Mouse (Mus musculus) limb, embryonic 11.5 days (tissue): Measurements from ENCODE around the gene P2ry13. TPM values are rescaled to one million over a fixed set of nuclear protein-coding genes. Genes with fewer than 3 reads are reported as not detected.

Source experiments
- ATAC-seq: fragments of 200-750 bp; cut with Nextera tagmentation; 2 replicates; pipeline ENCODE4 v1.8.0; 2017; ENCODE audit warnings: low read depth; ENCODE audit not compliant: insufficient number of reproducible peaks, low FRiP score, low TSS enrichment
- DNase-seq: peaks from one replicate; pipeline ENCODE4 v3.0.0-alpha.2; 2015; ENCODE audit warnings: low spot score
- H3K27ac ChIP-seq: fragments of 300-500 bp; sonication (generic); replicated peaks from 2 replicates; pipeline ENCODE4 v1.5.1; 2014; ENCODE audit warnings: low read depth, mild to moderate bottlenecking, low read length
- H3K27me3 ChIP-seq: fragments of 300-500 bp; sonication (generic); 2 replicates; pipeline ENCODE4 v1.6.1; 2014; ENCODE audit warnings: mild to moderate bottlenecking, low read length, mixed read lengths; ENCODE audit not compliant: control insufficient read depth, insufficient read depth
- H3K36me3 ChIP-seq: fragments of 300-500 bp; sonication (generic); 2 replicates; pipeline ENCODE4 v1.6.1; 2014; ENCODE audit warnings: mild to moderate bottlenecking, low read length, moderate library complexity, mixed read lengths; ENCODE audit not compliant: control insufficient read depth, insufficient read depth
- H3K4me1 ChIP-seq: fragments of 300-500 bp; sonication (generic); 2 replicates; pipeline ENCODE4 v1.6.1; 2014; ENCODE audit warnings: low read length, mixed read lengths; ENCODE audit not compliant: control insufficient read depth, insufficient read depth
- H3K4me2 ChIP-seq: fragments of 300-500 bp; sonication (generic); 2 replicates; pipeline ENCODE4 v1.6.1; 2014; ENCODE audit warnings: low read depth, mild to moderate bottlenecking, moderate library complexity; ENCODE audit not compliant: severe bottlenecking
- H3K4me3 ChIP-seq: fragments of 300-500 bp; sonication (generic); 2 replicates; pipeline ENCODE4 v1.5.1; 2014; ENCODE audit warnings: low read depth, low read length
- H3K9ac ChIP-seq: fragments of 300-500 bp; sonication (generic); 2 replicates; pipeline ENCODE4 v1.6.1; 2014; ENCODE audit warnings: mild to moderate bottlenecking, low read length
- H3K9me3 ChIP-seq: fragments of 300-500 bp; sonication (generic); 2 replicates; pipeline ENCODE4 v1.6.1; 2016; ENCODE audit warnings: low read length; ENCODE audit not compliant: control insufficient read depth
- WGBS: fragments of 180-500 bp; shearing (Covaris S2); extraction: QIAGEN DNeasy Blood & Tissue Kit; methylation state at CpG from one replicate; pipeline ENCODE4 v1.1.7; 2014; 5-methylcytosine and 5-hydroxymethylcytosine counted together
- polyA plus RNA-seq: library from polyadenylated mRNA; unstranded; fragments of >200 nt; fragmentation: Nextera tagmentation; extraction: Ambion mirVana; gene quantifications from 2 replicates; pipeline ENCODE4 v1.2.1, GENCODE M21; 2014

The P2ry13 gene
- polyA plus RNA-seq, 1 experiment from 2014 or later: 0.20 TPM

DNA sequence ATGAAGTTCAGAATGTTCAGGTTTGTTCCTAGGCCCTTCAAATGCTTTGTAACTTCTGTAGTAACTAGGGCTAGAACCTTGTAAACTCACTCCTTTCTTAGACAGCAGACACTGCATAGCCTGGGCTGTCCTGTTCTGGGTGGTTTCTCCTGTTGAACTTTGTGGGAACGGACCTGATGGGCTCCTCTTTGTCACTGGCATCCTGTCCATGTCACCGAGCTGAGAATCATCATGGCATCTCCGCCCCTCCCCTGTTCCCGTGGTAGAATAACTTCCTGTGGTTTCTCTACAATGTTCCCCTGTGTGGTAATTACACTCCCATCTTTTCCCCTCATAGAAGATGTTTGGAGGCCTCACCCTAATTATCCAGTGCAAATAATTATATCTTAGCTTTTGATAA lies 4.7 kb downstream of the P2ry13 start:
- no peak overlapping the region for H3K9ac ChIP-seq
- DNase-seq (no peak), ATAC-seq (no peak)
- 77% methylated on average over 4 of the region's 4 CpGs for WGBS
- H3K27ac ChIP-seq: no peak overlapping the region
- H3K4me1 ChIP-seq: no peaks in the 10 kb centered on the region
- H3K4me2 ChIP-seq: no peak overlapping the region
- no peak overlapping the region for H3K4me3 ChIP-seq
- no peaks in the 10 kb centered on the region for H3K27me3 ChIP-seq
- no peaks in the 10 kb centered on the region for H3K36me3 ChIP-seq
- H3K9me3 ChIP-seq: no peaks in the 10 kb centered on the region

DNA sequence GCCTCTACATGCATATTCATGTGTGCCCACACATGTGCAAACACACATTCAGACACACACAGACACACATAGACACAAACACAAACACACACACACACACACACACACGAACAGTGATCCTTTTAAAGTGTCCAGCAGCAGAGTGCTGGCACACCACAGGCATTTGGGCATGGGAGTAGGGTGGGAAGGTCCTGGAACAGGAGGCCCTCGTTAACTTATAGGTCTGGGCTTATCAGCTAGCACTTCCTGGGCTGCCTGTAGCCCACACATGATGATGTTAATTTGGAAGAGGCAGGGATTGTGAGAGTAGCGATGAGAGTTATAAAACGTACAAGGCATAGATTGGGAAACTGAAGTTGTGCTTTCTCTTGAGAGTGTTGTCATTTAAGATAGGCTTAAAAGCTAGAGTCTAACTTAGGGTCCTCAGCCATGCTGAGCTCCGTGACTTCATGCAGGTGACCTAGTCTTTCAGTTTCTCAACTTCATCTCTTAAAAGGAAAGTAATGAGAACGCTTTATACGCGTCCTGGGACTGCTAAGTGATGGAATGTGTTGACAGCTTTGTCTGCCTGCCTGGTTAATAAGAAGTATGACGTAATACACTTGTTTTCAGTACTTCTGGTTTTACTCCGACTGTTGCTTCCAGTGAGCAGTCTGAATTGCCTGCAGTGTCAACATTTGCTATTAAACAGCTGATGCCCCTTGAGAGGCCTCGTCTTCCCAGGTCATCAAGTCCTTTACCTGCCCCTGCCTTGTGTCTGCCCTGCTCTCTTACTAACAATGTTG lies 5.8 kb downstream of the P2ry13 start:
- DNase-seq: no peak
- ATAC-seq: no peak

GRCm38 (mm10) chr3:59203802-59204520 lies 6.7 kb downstream of the P2ry13 start:
- WGBS: 76% methylated on average over 8 of the region's 8 CpGs
- no peak overlapping the region for H3K27ac ChIP-seq

More for the DNA sequence above, 5.8 kb downstream of the P2ry13 start:
- Histone ChIP-seq H3K4me1 (no peaks in the 10 kb centered on the region), H3K9ac (no peak overlapping the region), H3K36me3 (no peaks in the 10 kb centered on the region), H3K27me3 (no peaks in the 10 kb centered on the region), H3K27ac (no peak overlapping the region), H3K4me3 (no peak overlapping the region), H3K4me2 (no peak overlapping the region), H3K9me3 (no peaks in the 10 kb centered on the region)
- 53% methylated on average over 11 of the region's 11 CpGs for WGBS

GRCm38 (mm10) chr3:59197329-59197948 lies 13.2 kb downstream of the P2ry13 start:
- WGBS: 80% methylated on average over 4 of the region's 4 CpGs
- no peak for ATAC-seq
- DNase-seq: peak; percentile 3
- Histone ChIP-seq H3K4me3 (no peak overlapping the region), H3K27ac (no peak overlapping the region), H3K4me1 (no peaks in the 10 kb centered on the region), H3K36me3 (no peaks in the 10 kb centered on the region), H3K27me3 (no peaks in the 10 kb centered on the region), H3K9me3 (no peaks in the 10 kb centered on the region), H3K9ac (no peak overlapping the region), H3K4me2 (no peak overlapping the region)

More at GRCm38 (mm10) chr3:59203802-59204520, 6.7 kb downstream of the P2ry13 start:
- no peaks in the 10 kb centered on the region for H3K9me3 ChIP-seq
- ATAC-seq (no peak), DNase-seq (no peak)
- H3K4me2 ChIP-seq: no peak overlapping the region
- no peaks in the 10 kb centered on the region for H3K36me3 ChIP-seq
- H3K4me1 ChIP-seq: no peaks in the 10 kb centered on the region
- H3K27me3 ChIP-seq: no peaks in the 10 kb centered on the region
- H3K4me3 ChIP-seq: no peak overlapping the region
- no peak overlapping the region for H3K9ac ChIP-seq

DNA sequence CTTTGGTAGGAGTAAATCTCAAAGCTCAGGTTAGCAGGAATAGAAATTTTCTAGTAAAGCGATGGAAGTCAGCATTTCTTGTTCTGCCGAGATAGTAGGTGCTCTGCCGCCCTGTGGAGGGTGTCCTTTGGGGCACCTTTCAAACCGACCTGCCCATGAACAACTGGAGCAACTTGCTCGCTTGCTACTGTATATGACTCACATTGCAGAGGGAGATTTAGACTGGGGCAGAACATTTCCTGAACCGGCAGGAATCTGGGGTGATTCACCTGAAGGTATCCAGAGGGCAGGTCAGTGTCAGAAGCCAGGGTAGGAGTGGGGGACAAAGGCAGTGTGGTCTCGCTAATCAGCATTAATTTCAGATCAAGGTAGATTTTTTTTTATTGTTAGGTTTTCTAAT lies 15.7 kb downstream of the P2ry13 start, which contains the start of gene Gpr87:
Gene Gpr87 (minus strand): TSS at position 167 of the 400 bp plus-strand sequence.
- Histone ChIP-seq H3K4me1 (no peaks in the 10 kb centered on the region), H3K4me3 (no peak within 1 kb of the TSS), H3K9ac (no peak within 1 kb of the TSS), H3K9me3 (no peaks in the 10 kb centered on the region), H3K4me2 (no peak within 1 kb of the TSS), H3K27me3 (no peaks in the 10 kb centered on the region), H3K27ac (no peak within 1 kb of the TSS), H3K36me3 (no peaks in the 10 kb centered on the region)
- DNase-seq: no peak
- WGBS: 83% methylated on average over 7 of the region's 7 CpGs
- ATAC-seq: no peak

GRCm38 (mm10) chr3:59194099-59194498 lies 16.6 kb downstream of the P2ry13 start:
- WGBS: 86% methylated on average over 7 of the region's 7 CpGs
- Histone ChIP-seq H3K27me3 (no peaks in the 10 kb centered on the region), H3K4me2 (no peak overlapping the region), H3K36me3 (no peaks in the 10 kb centered on the region), H3K9ac (no peak overlapping the region), H3K27ac (no peak overlapping the region), H3K4me1 (no peaks in the 10 kb centered on the region), H3K9me3 (no peaks in the 10 kb centered on the region), H3K4me3 (no peak overlapping the region)
- ATAC-seq (no peak), DNase-seq (no peak)

- Histone ChIP-seq H3K27ac (no peak overlapping the region), H3K9ac (no peak overlapping the region), H3K36me3 (no peaks in the 10 kb centered on the region), H3K4me3 (no peak overlapping the region), H3K27me3 (no peaks in the 10 kb centered on the region), H3K9me3 (no peaks in the 10 kb centered on the region), H3K4me2 (no peak overlapping the region), H3K4me1 (no peaks in the 10 kb centered on the region)
- ATAC-seq (no peak), DNase-seq (no peak)
- WGBS: 93% methylated on average over 6 of the region's 6 CpGs
Measured at GRCm38 (mm10) chr3:59191674-59192073, 19.0 kb downstream of the P2ry13 start.

GRCm38 (mm10) chr3:59187336-59187735 lies 23.3 kb downstream of the P2ry13 start:
- ATAC-seq (no peak), DNase-seq (no peak)
- no peaks in the 10 kb centered on the region for H3K36me3 ChIP-seq
- no peaks in the 10 kb centered on the region for H3K9me3 ChIP-seq
- H3K27me3 ChIP-seq: no peaks in the 10 kb centered on the region
- 84% methylated on average over 4 of the region's 4 CpGs for WGBS
- H3K4me1 ChIP-seq: no peaks in the 10 kb centered on the region
- H3K27ac ChIP-seq: no peak overlapping the region
- no peak overlapping the region for H3K4me2 ChIP-seq
- H3K9ac ChIP-seq: no peak overlapping the region
- no peak overlapping the region for H3K4me3 ChIP-seq
